Mouse (Mus musculus) embryonic facial prominence, embryonic 11.5 days (tissue): ENCODE results near the gene Kdm2a. TPM values are rescaled to one million over a fixed set of nuclear protein-coding genes. Genes with fewer than 3 reads are reported as not detected.
A peak's percentile ranks its signal among the peaks of the same experiment; 100 is the strongest.

Source experiments
- ATAC-seq: fragments of 200-750 bp; cut with Nextera tagmentation; replicated peaks from 2 replicates; pipeline ENCODE4 v1.8.0; 2017; ENCODE audit warnings: low read depth; ENCODE audit not compliant: insufficient number of reproducible peaks, low FRiP score, low TSS enrichment
- DNase-seq: peaks from one replicate; pipeline ENCODE4 v3.0.0-alpha.2; 2015; ENCODE audit warnings: low spot score
- H3K27ac ChIP-seq: fragments of 300-500 bp; sonication (generic); replicated peaks from 2 replicates; pipeline ENCODE4 v1.5.1; 2014; ENCODE audit warnings: mild to moderate bottlenecking, low read depth, low read length, control low read depth
- H3K27me3 ChIP-seq: fragments of 300-500 bp; sonication (generic); 2 replicates; pipeline ENCODE4 v1.6.1; 2014; ENCODE audit warnings: mild to moderate bottlenecking, low read length, moderate library complexity, mixed read lengths; ENCODE audit not compliant: control insufficient read depth, insufficient read depth
- H3K36me3 ChIP-seq: fragments of 300-500 bp; sonication (generic); replicated peaks from 2 replicates; pipeline ENCODE4 v1.6.1; 2014; ENCODE audit warnings: low read depth, mild to moderate bottlenecking, low read length, moderate library complexity, mixed read lengths; ENCODE audit not compliant: control insufficient read depth, insufficient read depth
- H3K4me1 ChIP-seq: fragments of 300-500 bp; sonication (generic); 2 replicates; pipeline ENCODE4 v1.6.1; 2014; ENCODE audit warnings: low read length, mixed read lengths; ENCODE audit not compliant: control insufficient read depth, insufficient read depth
- H3K4me2 ChIP-seq: fragments of 300-500 bp; sonication (generic); 2 replicates; pipeline ENCODE4 v1.6.1; 2014; ENCODE audit warnings: low read depth, mild to moderate bottlenecking, control low read depth, low read length, moderate library complexity
- H3K4me3 ChIP-seq: fragments of 300-500 bp; sonication (generic); 2 replicates; pipeline ENCODE4 v1.5.1; 2014; ENCODE audit warnings: low read depth, low read length, control low read depth
- H3K9ac ChIP-seq: fragments of 300-500 bp; sonication (generic); replicated peaks from 2 replicates; pipeline ENCODE4 v1.6.1; 2014; ENCODE audit warnings: mild to moderate bottlenecking, control low read depth, low read length
- H3K9me3 ChIP-seq: fragments of 300-500 bp; sonication (generic); replicated peaks from 2 replicates; pipeline ENCODE4 v1.6.1; 2016; ENCODE audit warnings: mild to moderate bottlenecking, low read length, inconsistent platforms, mixed read lengths; ENCODE audit not compliant: control insufficient read depth
- WGBS: fragments of 180-500 bp; shearing (Covaris S2); extraction: QIAGEN DNeasy Blood & Tissue Kit; methylation state at CpG from one replicate; pipeline ENCODE4 v1.1.7; 2014; 5-methylcytosine and 5-hydroxymethylcytosine counted together
- polyA plus RNA-seq: library from polyadenylated mRNA; unstranded; fragments of >200 nt; fragmentation: Nextera tagmentation; extraction: Ambion mirVana; gene quantifications from 2 replicates; pipeline ENCODE4 v1.2.1, GENCODE M21; 2014

Gene Kdm2a
- polyA plus RNA-seq, 1 experiment from 2014 or later: 43.5 TPM

GRCm38 (mm10) chr19:4439161-4439801 is 41.2 kb upstream of the Kdm2a start, which contains the start of gene Rhod:
Gene Rhod (minus strand): TSS chr19:4439432.
- peak within 1 kb of the TSS; percentile 89 for H3K4me2 ChIP-seq
- peaks cover 5% of the 10 kb centered on the region; the same call in 1 of the 2 replicates for H3K4me1 ChIP-seq
- H3K27me3 ChIP-seq: no peaks in the 10 kb centered on the region
- ATAC-seq: peak; percentile 60
- no peaks in the 10 kb centered on the region for H3K9me3 ChIP-seq
- no peak within 1 kb of the TSS for H3K27ac ChIP-seq
- DNase-seq: peak; percentile 73
- H3K9ac ChIP-seq: peak within 1 kb of the TSS; percentile 83
- H3K4me3 ChIP-seq: peak within 1 kb of the TSS; percentile 83
- under 1% methylated on average over 47 of the region's 51 CpGs for WGBS
- no peaks in the 10 kb centered on the region for H3K36me3 ChIP-seq

DNA sequence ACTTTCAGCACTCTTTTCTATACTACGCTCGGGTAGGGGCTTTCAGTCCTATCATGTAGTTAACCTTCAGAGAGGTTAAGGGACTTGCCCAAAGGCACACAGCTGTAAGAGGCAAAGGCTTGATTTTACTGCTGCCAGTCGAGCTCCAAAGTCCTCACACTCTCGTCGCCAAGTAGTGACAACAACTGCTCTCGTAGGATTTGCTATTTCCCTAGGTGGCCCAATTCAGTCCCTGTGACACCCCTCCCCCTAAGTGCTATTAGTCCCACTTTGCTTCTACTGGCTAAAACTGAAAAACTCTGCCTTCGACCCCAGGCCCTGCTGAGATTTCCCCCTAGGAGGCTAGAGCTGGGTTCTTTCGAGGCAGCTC is 40.7 kb upstream of the Kdm2a start:
- DNase-seq (no peak), ATAC-seq (no peak)
- Histone ChIP-seq H3K9ac (peak overlapping the region; percentile 83), H3K27me3 (no peaks in the 10 kb centered on the region), H3K4me2 (peak overlapping the region; percentile 89), H3K9me3 (no peaks in the 10 kb centered on the region), H3K27ac (no peak overlapping the region), H3K4me3 (peak overlapping the region; percentile 83), H3K36me3 (no peaks in the 10 kb centered on the region), H3K4me1 (peaks cover 5% of the 10 kb centered on the region; the same call in 1 of the 2 replicates)
- WGBS: 1% methylated on average over 8 of the region's 8 CpGs

GRCm38 (mm10) chr19:4437886-4438285 is 39.8 kb upstream of the Kdm2a start:
- H3K4me2 ChIP-seq: no peak overlapping the region
- no peak for ATAC-seq
- no peak overlapping the region for H3K4me3 ChIP-seq
- WGBS: 72% methylated on average over 6 of the region's 6 CpGs
- H3K27ac ChIP-seq: no peak overlapping the region
- no peaks in the 10 kb centered on the region for H3K27me3 ChIP-seq
- peaks cover 5% of the 10 kb centered on the region; the same call in 1 of the 2 replicates for H3K4me1 ChIP-seq
- no peak overlapping the region for H3K9ac ChIP-seq
- no peaks in the 10 kb centered on the region for H3K9me3 ChIP-seq
- DNase-seq: no peak
- H3K36me3 ChIP-seq: no peaks in the 10 kb centered on the region

DNA sequence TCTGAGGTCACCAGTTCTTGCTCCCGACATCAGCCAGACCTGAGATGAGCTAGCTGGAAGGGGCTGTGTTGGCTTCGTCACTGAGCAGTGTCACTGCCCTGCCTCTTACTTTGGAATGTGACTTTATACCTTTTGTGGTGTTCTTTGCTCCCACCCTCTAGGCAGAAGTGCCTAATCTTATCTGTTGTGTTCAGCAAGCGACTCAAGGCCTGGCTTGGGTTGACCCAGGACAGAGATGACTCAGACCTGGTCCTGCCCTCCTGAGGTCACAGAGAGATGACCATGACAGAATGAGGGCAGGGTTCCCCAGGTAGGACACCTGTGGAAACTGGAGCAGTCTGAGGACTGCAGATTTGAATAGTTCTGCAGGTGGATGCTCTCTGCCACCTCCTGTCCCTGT is 38.2 kb upstream of the Kdm2a start:
- H3K27me3 ChIP-seq: no peaks in the 10 kb centered on the region
- no peak overlapping the region for H3K4me3 ChIP-seq
- no peak overlapping the region for H3K4me2 ChIP-seq
- ATAC-seq (no peak), DNase-seq (no peak)
- H3K27ac ChIP-seq: no peak overlapping the region
- no peaks in the 10 kb centered on the region for H3K9me3 ChIP-seq
- peaks cover 5% of the 10 kb centered on the region; the same call in 1 of the 2 replicates for H3K4me1 ChIP-seq
- H3K36me3 ChIP-seq: no peaks in the 10 kb centered on the region
- whole genome bisulfite sequencing: 84% methylated on average over 3 of the region's 3 CpGs
- no peak overlapping the region for H3K9ac ChIP-seq

DNA sequence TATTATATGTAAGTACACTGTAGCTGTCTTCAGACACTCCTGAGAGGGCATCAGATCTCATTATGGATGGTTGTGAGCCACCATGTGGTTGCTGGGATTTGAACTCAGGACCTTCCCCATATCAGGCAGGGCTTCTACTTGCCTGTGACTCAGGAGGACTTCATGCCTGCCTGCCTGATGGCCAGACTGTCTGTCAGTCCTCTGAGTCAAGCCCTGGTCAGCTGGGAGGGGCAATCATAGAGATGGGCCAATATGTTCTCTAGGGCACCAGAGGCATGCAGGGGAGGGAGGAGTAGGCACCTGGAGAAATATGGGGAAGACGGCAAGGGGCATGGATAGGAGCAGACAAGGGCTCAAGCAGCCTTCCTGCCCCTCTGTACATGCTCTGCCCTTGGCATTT is 36.9 kb upstream of the Kdm2a start:
- no peak overlapping the region for H3K4me3 ChIP-seq
- no peaks in the 10 kb centered on the region for H3K9me3 ChIP-seq
- H3K4me2 ChIP-seq: no peak overlapping the region
- H3K27me3 ChIP-seq: no peaks in the 10 kb centered on the region
- WGBS: 90% methylated on average over 1 of the region's 1 CpGs
- no peaks in the 10 kb centered on the region for H3K36me3 ChIP-seq
- no peak overlapping the region for H3K9ac ChIP-seq
- DNase-seq (no peak), ATAC-seq (no peak)
- H3K27ac ChIP-seq: no peak overlapping the region
- peaks cover 3% of the 10 kb centered on the region; the same call in 1 of the 2 replicates for H3K4me1 ChIP-seq

DNA sequence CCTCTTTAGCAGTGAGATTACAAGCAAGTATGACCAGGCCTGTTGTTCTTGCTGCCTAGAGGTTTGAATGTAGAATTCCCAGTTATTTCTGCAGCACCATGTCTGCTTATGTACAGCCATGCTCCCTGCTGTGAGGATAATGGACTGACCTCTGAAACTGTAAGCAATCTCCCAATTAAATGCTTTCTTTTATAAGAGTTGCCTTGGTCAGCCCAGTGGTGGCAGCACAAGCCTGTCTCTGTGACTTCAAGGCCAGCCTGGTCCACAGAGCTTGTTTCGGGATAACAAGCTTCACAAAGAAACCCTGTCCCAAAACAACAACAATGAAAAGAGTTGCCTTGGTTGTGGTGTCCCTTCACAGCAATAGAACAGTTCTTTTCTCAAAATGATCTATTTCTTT is 35.7 kb upstream of the Kdm2a start:
- no peak for DNase-seq
- Histone ChIP-seq H3K27me3 (no peaks in the 10 kb centered on the region), H3K9me3 (no peaks in the 10 kb centered on the region), H3K9ac (no peak overlapping the region), H3K4me3 (no peak overlapping the region), H3K4me2 (no peak overlapping the region), H3K4me1 (no peaks in the 10 kb centered on the region), H3K36me3 (no peaks in the 10 kb centered on the region), H3K27ac (no peak overlapping the region)
- no peak for ATAC-seq
- WGBS: 76% methylated on average over 1 of the region's 1 CpGs

DNA sequence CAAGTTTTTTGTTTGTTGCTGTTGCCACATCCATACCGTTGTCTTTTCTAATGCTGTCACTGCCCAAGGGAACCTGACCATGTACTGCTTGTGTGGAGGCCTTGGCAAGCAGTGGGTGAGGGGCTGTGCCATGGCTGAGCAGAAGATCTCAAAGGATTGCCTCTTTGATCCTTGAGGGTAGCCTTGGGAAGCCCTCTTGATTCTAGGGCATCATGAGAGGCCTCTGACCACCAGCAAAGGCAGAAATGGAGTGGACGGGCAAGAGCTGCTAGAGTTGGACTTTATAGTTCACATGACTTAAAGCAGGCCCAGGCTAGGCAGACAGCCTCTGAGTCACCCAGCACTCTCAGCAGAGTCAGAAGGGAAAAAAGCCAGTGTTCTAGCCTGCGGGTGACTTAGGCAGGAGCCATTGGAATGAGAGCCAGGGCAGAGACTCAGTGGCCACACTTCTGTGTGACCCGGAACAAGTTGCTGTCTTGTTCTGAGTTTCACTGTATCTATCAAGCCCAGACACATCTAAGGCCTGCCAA is 32.1 kb upstream of the Kdm2a start:
- H3K9ac ChIP-seq: no peak overlapping the region
- ATAC-seq (no peak), DNase-seq (no peak)
- H3K9me3 ChIP-seq: no peaks in the 10 kb centered on the region
- no peaks in the 10 kb centered on the region for H3K4me1 ChIP-seq
- no peak overlapping the region for H3K4me2 ChIP-seq
- H3K36me3 ChIP-seq: no peaks in the 10 kb centered on the region; the same call in 1 of the 2 replicates
- WGBS: 90% methylated on average over 4 of the region's 4 CpGs
- H3K4me3 ChIP-seq: no peak overlapping the region
- H3K27me3 ChIP-seq: no peaks in the 10 kb centered on the region
- H3K27ac ChIP-seq: no peak overlapping the region

GRCm38 (mm10) chr19:4425610-4426366 is 27.7 kb upstream of the Kdm2a start:
- 76% methylated on average over 19 of the region's 19 CpGs for WGBS
- no peaks in the 10 kb centered on the region for H3K27me3 ChIP-seq
- no peak overlapping the region for H3K4me2 ChIP-seq
- no peak overlapping the region for H3K4me3 ChIP-seq
- H3K27ac ChIP-seq: no peak overlapping the region
- no peak overlapping the region for H3K9ac ChIP-seq
- no peaks in the 10 kb centered on the region for H3K4me1 ChIP-seq
- peak; percentile 65 for DNase-seq
- ATAC-seq: no peak
- no peaks in the 10 kb centered on the region for H3K9me3 ChIP-seq
- no peaks in the 10 kb centered on the region; the same call in 1 of the 2 replicates for H3K36me3 ChIP-seq
